Mouse (Mus musculus): Measurements from ENCODE around the gene Car5a.
A peak's percentile ranks its signal among the peaks of the same experiment; 100 is the strongest.

Car5a gene

DNA sequence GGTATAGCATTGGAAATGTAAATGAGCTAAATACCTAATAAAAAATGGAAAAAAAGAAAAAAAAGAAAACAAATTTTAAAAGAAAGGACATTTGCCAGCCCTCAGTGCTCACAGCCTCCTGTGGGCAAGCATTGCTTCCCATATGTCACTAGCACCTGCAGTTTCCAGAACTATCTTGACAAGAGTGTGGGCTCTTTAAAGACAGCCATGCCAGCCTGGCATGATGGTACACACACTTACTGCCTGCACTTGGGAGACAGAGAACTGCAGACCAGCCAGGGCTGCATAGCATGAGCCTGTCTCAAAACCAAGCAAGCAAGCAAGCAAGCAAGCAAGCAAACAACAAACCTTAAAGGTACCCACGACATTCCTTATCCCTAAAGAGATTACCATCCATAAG is 39.3 kb downstream of the Car5a start:
- DNase-seq: no peak

DNA sequence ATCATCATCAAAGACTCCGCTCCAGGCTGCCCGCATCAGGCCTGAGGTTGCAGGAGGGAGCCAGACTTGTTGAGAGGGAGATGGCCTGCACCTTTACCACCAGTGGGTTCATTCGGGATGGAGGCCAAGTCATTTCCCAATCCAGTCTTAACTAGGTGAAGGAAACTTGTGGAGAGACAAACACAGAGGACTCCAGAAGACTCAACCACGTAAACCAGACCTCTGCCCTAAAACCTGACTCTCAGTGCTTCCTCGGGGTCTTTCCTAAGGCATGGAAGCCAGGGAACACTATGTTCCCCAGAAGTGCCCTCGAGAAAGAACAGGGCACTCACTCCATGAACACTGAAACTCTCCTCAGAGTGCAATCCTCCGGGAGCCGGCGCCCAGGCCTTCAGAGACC is 39.7 kb downstream of the Car5a start:
- DNase-seq: no peak

GRCm38 (mm10) chr8:121903977-121904376 is 40.7 kb downstream of the Car5a start:
- no peak for DNase-seq

DNA sequence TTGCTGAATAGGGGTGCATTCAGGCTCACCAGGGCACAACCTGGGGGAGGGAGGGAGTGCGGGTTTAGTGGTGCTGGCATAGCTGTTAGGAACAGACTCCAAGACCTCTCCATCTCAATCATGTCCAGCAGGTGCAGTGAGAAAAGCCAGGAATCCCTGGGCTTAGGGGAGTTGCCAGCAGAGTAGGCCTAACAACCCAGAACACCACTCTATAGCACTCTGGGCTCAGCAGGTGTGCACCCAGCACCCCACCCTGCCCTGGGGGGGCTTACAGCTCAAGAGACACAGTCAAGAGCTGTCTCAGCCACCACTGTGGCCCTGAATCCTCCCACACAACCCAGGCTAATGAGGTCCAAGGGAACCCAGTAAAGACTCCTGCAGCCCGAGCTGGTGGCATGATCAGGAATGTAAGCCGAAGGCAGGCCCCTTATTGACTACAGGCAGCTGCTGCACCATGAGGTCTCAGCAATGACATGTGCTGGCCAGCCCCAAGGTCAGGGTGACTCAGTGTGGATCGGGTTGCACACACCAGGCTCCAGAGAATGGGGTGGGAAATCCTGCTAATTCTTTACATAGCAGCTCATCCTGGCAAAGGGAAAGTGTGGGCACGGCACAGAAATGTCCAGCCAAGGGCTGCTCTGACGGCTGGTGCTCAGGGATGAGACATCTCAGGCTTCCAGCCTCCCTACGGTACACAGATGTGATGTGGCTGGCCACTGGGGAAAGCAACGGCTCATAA is 43.0 kb downstream of the Car5a start:
- DNase-seq: no peak

DNA sequence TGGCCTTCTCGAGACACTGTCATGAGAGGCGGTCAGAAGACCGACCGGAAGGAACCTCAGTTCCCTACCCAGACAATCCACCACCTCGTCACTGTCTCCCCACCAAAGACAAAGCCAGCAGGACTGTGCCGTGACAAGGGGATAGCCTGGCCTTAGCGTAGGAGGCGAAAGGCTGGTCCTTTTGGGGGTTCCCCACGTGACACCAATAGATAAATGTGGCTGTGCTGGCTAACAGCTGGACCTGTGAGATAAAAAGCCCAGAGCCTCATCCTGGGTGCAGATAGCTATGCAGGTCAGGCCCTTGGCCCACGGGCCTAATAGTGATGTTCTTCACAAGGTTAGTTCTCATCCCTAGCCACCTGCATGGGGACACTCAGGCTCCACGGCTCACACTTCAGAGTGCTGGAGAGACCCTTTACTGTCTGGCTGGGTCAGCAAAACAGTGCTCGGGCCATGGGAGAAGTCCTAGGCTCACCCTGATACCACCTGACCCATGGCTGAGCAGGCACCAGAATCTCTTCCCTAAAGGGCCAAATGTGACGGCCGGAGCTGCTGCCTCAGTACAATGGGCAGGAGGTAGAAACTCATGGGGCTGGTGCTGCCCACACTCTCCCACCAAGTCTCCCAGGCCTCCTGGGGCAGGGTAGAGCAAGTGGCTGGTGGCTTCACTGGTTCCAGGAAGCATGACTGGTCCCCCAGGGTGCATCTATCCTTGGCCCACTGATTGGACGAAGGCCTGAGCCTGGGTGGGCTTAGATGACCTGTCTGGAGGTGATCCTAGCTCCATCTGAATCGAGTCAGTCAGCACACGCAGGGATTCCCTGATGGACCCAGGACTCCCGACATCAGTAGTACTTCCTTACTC is 45.3 kb downstream of the Car5a start:
- DNase-seq: no peak

GRCm38 (mm10) chr8:121898401-121898931 is 46.2 kb downstream of the Car5a start:
- DNase-seq: peak; percentile 29

- DNase-seq: no peak
Observed at GRCm38 (mm10) chr8:121897871-121898381, 46.8 kb downstream of the Car5a start.

- DNase-seq: no peak
Observed at GRCm38 (mm10) chr8:121897205-121897604, 47.5 kb downstream of the Car5a start.

DNA sequence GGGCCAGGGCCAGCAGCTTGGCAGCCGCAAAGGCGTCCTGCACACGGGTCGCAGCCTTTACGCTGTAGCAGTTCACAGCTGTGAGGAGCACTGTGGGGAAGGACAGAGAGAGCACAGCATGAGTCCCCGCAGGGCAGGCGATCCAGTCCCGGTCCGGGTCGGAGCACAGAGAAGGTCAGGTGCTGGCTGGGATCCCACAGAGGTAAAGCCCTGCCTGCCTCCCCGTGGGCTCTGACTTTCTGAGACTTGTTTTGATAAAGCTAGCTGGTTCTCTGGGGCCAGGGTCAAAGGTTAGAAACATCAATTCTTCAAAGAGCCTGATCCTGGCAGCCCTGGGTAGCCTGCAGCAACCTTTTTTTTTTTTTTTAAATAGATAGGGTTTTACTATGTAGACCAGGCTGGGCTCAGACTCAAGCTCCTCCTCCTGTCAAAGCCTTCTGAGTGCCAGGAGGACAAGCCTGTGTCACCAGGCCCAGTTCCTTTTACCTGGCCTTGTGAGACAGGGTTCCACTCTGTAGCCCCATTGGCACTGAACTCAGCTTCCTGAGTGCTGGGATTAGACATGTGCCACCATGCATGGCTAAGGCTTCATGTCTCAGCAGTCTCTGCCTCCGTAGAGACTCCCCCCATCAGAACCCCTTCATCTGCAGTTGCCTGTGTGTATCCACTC is 48.1 kb downstream of the Car5a start:
- DNase-seq: no peak

DNA sequence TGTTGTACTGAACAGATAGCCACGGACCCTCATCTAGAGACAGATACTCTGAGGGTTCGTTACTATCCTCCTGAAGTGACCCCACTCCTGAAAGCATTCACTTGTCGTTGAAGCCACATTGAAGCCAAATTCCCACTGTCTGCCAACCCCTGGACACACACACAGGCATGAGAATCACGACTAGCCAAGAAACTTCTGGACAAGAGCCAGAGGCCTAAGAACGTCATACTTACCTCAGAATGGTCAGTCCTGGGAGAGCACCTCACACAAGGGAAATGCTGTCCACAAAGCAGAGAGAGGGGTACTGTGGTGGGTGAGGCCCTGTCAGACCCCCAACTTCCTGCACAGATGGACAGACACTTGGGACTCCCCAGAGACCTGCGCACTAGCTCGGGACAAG is 48.8 kb downstream of the Car5a start:
- no peak for DNase-seq

DNA sequence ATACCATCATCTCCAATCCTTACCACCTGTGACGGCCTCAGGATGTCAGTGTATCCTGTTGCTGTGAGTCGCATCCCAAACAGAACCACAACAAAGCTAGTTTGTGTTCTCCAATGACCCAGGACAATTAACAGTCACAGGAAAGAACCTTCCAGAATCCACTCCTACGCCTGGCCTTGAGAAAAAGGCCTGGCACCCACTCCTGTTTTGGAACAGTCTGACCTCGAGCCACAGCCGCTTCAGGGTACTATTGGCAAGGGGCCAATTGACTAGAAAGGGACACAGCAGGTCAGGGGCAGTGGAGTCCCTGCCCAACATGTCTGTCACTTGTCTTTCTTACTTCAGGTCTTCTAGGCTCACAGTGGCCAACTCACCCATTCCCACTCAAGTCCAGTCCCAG is 51.8 kb downstream of the Car5a start:
- no peak for DNase-seq

GRCm38 (mm10) chr8:121889810-121890785 is 54.6 kb downstream of the Car5a start:
- DNase-seq: no peak

GRCm38 (mm10) chr8:121889317-121889716 is 55.4 kb downstream of the Car5a start:
- no peak for DNase-seq

- no peak for DNase-seq
Observed at GRCm38 (mm10) chr8:121887547-121887946, 57.2 kb downstream of the Car5a start.

DNA sequence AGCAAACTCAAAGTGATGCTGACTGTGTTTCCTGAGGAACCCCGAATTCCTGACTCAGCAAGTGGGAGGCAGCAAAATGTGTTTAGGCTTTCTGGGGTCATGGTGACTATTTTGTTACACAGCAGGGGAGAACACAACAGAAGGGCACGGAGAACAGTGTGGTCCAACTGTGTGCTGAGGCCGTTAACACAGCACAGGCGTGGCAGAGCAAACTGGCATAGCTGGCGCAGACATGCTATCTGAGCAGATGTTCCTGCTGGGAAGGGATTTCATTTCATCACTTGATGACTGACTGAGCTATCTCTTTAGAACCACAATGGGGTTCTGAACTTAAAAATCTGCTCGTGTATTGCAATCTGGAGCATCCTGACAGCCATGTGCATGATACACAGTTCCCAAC is 59.3 kb downstream of the Car5a start:
- DNase-seq: no peak

DNA sequence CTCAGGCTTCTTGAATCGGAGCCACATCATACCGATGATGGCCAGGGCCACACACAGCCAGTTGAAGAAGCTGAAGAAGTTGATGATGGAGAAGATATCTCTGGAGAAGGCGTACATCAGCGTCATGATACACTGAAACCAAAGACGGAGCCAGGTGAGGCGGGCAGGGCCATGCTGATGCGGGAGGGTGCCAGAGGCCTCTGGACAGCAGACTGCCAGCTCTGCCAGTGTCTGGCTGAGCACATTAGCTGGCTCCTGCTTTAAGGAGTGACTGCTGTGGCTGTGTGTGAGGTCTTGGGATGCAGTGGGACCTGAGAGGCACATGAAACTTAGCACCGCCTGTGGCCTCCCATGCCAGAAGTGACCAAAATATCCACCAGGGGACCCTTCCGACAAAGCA is 59.7 kb downstream of the Car5a start:
- no peak for DNase-seq

DNA sequence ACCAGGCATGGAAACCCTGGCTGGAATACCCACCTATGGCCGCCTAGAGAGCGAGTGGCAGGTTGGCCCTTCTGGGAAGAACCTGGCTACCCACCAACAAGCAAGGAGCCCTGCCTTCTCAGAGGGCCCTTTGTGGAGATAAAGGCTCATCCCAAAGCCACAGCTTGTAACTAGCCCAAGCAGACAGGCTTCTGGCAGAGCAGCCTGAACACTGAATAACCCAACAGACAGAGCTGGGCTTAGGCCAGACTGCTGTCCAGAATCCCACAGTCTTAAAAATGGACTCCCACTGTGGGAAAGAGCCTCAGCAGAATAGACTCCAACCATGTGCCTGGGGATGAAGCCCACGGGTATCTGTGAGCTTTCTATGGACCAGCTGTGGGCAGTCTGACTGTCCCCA is 60.5 kb downstream of the Car5a start:
- no peak for DNase-seq

GRCm38 (mm10) chr8:121881921-121882320 is 62.8 kb downstream of the Car5a start:
- no peak for DNase-seq

DNA sequence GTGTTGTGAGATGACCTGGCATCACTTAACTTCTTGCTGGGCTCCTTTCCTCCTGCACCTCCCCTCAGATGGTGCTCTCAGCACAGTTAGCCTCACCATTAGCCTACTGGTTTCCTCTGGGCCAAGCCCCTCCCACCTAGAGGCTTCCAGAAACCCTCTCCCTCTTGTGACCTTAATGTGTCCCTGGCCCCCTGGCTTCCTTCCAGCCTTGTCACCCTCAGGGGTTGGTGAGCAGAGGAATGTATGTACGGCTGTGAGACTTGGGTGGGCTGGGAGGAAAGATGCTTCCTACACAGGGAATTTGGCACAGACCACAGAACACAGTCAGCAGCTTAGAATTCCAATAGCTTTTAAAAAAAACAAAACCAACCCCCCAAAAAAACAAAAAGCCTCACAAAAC is 63.9 kb downstream of the Car5a start:
- DNase-seq: no peak

DNA sequence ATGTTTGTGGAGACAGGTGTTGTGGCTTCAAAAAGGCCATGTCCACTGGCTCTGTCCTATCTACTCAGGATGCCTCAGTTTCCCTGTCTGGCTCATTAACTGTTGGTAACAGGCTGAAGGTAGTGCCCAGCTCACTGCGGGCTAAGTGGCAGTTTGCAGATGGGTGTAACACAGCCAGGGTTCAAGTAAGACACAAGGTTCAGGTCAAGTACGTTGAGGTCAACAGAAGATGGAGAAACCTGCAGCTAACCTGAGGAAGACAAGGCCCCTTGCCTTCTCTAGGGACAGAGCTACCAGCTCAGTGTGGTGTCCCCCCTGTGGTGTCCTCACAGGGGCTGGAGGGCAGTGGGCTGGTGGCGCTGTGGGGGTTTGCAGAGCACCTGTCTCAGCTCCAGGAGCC is 65.0 kb downstream of the Car5a start:
- no peak for DNase-seq

DNA sequence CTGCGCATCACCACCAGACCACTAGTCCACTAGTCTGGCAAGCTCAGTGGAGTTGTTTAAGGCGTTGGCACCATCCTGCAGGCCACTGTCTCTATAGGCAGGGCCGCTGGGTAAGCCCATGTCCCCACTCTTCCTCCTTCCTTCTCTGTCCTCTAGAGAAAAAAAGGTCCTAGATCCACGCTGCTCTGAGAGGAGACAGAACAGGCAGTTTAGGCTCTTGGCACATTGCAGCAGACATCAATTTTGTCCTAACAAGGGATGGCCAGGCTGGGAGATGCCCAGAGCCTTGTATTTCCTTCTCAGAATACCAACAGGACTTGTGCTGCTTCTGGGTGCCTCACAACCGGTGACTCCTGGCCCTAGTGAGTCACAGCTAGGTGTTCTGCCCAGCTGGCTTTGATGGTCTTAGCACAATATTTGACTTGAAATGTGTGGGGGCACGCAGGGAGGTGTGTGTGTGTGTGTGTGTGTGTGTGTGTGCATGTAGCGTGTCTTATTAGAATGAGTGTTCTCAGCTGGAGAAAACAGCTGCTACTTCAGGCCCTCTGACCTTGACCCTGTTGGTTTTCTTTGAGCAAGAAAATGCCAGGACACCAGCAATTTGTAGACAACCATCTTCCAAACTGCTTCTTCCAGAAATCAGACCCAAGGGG is 66.8 kb downstream of the Car5a start:
- DNase-seq: no peak

DNA sequence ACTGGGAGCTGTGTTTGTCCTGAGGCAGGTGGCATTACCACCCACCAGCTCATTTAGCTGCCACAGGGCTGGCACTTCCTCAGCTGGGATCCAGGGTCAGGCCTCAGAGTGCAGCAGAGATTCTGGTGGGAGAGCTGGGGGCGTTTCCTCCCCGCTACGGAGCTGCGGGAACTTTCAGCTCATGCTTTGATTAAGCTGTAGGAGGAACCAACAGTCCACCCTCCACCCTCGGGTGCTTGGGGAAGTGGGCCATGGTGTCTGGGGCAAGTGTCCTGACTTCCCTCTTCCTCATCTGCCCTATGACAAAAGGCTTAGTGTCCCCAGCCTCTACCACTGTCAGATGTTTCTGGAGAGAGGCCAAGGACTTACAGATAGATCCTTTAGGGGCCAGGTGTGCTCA is 67.5 kb downstream of the Car5a start:
- no peak for DNase-seq

All from thymus, postnatal 25 days (tissue).